Mouse (Mus musculus) kidney, adult 2 months (tissue): ENCODE data around the gene Zfp36l1.

Experiments
- CTCF ChIP-seq: fragments of 200-500 bp; conservative IDR thresholded peaks from 2 replicates; pipeline ENCODE4 v1.5.1; 2011; ENCODE audit warnings: low read depth, mild to moderate bottlenecking, control low read depth, low read length, moderate library complexity, mixed read lengths; ENCODE audit not compliant: insufficient read depth, insufficient read length
- POLR2A ChIP-seq: fragments of 200-500 bp; IDR thresholded peaks from one replicate; pipeline ENCODE4 v1.6.1; 2011; ENCODE audit warnings: low read depth, low read length, control low read depth

DNA sequence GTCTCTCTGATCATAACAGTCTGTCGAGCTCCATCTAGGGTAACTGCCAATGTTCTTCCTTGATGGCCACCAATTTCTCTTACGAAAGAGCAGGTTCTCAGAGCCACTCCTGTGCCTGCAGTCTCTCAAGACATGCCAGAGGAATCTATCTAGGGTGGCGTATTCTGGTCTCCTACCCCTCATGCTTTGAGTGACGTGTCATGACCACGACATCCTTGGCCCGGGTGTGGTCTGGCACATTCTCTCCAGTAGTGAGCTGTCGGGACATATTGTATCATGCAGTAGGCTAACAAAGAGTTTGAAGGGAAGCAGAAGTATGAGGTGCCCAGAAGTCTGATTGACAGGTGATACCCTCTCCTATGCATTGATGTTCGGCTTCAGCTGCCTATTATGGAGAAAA, 28.2 kb upstream of the Zfp36l1 start:
- TF ChIP-seq POLR2A = no peak
- TF ChIP-seq CTCF = no peak
